Mouse (Mus musculus) G1E (cell line): Measurements from ENCODE around the gene Notch4.

Experiments
- CTCF ChIP-seq: IDR thresholded peaks from 2 replicates; pipeline ENCODE4 v1.5.1; 2012; ENCODE audit warnings: low read depth, low read length, inconsistent platforms, mixed read lengths
- GATA1 ChIP-seq: IDR thresholded peaks from 2 replicates; pipeline ENCODE4 v1.6.1; 2012; ENCODE audit warnings: borderline replicate concordance, low read length, inconsistent platforms, mixed read lengths
- GATA2 ChIP-seq: IDR thresholded peaks from 2 replicates; pipeline ENCODE4 v1.6.1; 2012; ENCODE audit warnings: low read depth, low read length, inconsistent platforms, borderline replicate concordance

GRCm38 (mm10) chr17:34632261-34632691, 68.2 kb downstream of the Notch4 start:
- TF ChIP-seq CTCF (no peak), GATA1 (no peak), GATA2 (no peak)
